Mouse (Mus musculus) forebrain, postnatal 0 days (tissue): ENCODE results near the gene Clcn1. TPM values are rescaled to one million over a fixed set of nuclear protein-coding genes. Genes with fewer than 3 reads are reported as not detected.

ENCODE experiments used
- ATAC-seq: fragments of 200-750 bp; cut with Nextera tagmentation; 2 replicates; pipeline ENCODE4 v1.8.0; 2017; ENCODE audit warnings: mild to moderate bottlenecking, moderate library complexity
- DNase-seq: peaks from one replicate; pipeline ENCODE4 v3.0.0-alpha.2; 2015
- H3K27ac ChIP-seq: fragments of 300-500 bp; sonication (generic); 2 replicates; pipeline ENCODE4 v1.5.1; 2014; ENCODE audit warnings: low read depth, mild to moderate bottlenecking, antibody characterized with exemption, low read length, moderate library complexity, mixed read lengths
- H3K27me3 ChIP-seq: fragments of 300-500 bp; sonication (generic); 2 replicates; pipeline ENCODE4 v1.6.1; 2014; ENCODE audit warnings: mild to moderate bottlenecking, low read length, mixed read lengths; ENCODE audit not compliant: insufficient read depth
- H3K36me3 ChIP-seq: fragments of 300-500 bp; sonication (generic); 2 replicates; pipeline ENCODE4 v1.6.1; 2014; ENCODE audit warnings: mild to moderate bottlenecking, moderate library complexity; ENCODE audit not compliant: insufficient read depth
- H3K4me1 ChIP-seq: fragments of 300-500 bp; sonication (generic); 2 replicates; pipeline ENCODE4 v1.6.1; 2014; ENCODE audit warnings: antibody characterized with exemption; ENCODE audit not compliant: insufficient read depth
- H3K4me2 ChIP-seq: fragments of 300-500 bp; sonication (generic); 2 replicates; pipeline ENCODE4 v1.6.1; 2014; ENCODE audit warnings: low read depth, mild to moderate bottlenecking, moderate library complexity
- H3K4me3 ChIP-seq: fragments of 300-500 bp; sonication (generic); 2 replicates; pipeline ENCODE4 v1.5.1; 2014; ENCODE audit warnings: low read depth, low read length, mixed read lengths
- H3K9ac ChIP-seq: fragments of 300-500 bp; sonication (generic); 2 replicates; pipeline ENCODE4 v1.6.1; 2014; ENCODE audit warnings: mild to moderate bottlenecking
- H3K9me3 ChIP-seq: fragments of 300-500 bp; sonication (generic); 2 replicates; pipeline ENCODE4 v1.6.1; 2016; ENCODE audit warnings: low read length
- CTCF ChIP-seq: sonication (generic); IDR thresholded peaks from 2 replicates; pipeline ENCODE4 v1.5.1; 2016; ENCODE audit warnings: antibody characterized with exemption, control low read depth, low read depth
- WGBS: fragments of 180-500 bp; shearing (Covaris S2); extraction: QIAGEN DNeasy Blood & Tissue Kit; methylation state at CpG from one replicate; pipeline ENCODE4 v1.1.7; 2014; 5-methylcytosine and 5-hydroxymethylcytosine counted together
- polyA plus RNA-seq: library from polyadenylated mRNA; unstranded; fragments of >200 nt; fragmentation: Nextera tagmentation; extraction: Ambion mirVana; gene quantifications from 2 replicates; pipeline ENCODE4 v1.2.1, GENCODE M21; 2015
- total RNA-seq: library from RNA; depleted of rRNA; stranded (reverse); fragments of >200 nt; gene quantifications from 2 replicates; pipeline ENCODE4 v1.2.3, GENCODE M21; 2014; rRNA removed

The Clcn1 gene
- total and polyA plus RNA-seq, 2 experiments from 2014 or later: 0.74 to 3.3 TPM

DNA sequence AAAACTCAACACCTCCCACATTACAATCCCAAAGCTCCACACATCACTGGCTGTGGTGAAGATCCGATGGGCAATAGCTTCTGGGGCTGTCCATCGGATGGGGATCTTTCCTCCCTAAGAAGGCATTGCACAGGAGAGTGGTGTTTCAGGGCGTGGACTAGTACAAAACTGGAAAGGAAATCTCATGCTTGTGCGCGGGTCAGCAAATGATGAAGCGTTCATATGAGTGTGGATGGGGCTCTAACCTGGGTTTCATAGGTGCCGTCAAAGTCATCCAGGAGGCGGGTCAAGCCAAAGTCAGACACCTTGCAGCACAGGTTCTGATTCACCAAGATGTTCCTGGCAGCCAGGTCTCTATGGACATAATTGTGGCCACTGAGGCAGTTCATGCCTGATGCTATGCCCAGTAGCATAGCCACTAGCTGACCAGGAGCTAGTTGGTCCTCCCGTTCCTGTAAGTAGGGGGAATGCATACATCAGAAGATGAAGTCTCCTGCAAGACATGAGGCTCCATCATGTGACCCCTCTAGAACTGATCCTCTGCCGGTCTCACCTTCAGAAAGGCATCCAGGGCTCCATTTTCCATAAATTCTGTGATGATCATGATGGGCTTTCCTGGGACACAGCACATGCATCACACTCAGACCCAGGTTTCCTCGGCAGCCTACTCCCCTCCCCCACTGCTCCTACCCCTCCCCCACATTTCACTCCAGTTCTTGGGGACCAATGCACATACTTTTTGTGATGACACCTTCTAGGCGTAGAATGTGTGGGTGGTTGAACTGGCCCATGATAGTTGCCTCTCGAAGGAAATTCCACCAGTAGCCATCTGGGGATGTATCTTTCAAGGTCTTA lies 74.8 kb downstream of the Clcn1 start:
- Histone ChIP-seq H3K27me3 (no peaks in the 10 kb centered on the region), H3K36me3 (peaks cover 42% of the 10 kb centered on the region), H3K9me3 (no peaks in the 10 kb centered on the region), H3K4me2 (no peak overlapping the region), H3K4me1 (no peaks in the 10 kb centered on the region), H3K4me3 (no peak overlapping the region), H3K27ac (no peak overlapping the region), H3K9ac (no peak overlapping the region)
- ATAC-seq (no peak), DNase-seq (no peak)
- no peak for TF ChIP-seq CTCF
- 94% methylated on average over 13 of the region's 13 CpGs for WGBS

DNA sequence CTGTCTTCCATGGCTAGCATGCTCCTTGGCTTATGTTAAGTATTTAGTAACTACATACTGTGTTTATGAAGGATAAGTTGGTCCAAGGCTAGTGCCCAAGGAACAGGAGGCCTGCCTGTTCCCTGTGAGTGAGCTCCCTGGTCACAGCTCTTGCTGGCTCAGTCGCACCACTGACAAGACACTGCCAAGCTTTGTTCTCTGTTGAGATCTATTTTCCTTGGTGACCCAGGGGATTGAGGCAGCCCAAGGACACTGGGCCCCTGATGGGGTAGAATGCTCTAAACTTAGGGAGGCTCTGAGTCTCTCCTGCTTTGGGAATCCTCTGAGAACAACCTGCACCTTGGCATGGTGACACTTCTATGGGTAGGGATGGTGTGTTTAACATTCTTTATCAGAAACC lies 75.6 kb downstream of the Clcn1 start:
- DNase-seq (no peak), ATAC-seq (no peak)
- H3K4me3 ChIP-seq: no peak overlapping the region
- H3K4me2 ChIP-seq: no peak overlapping the region
- H3K4me1 ChIP-seq: no peaks in the 10 kb centered on the region
- peaks cover 35% of the 10 kb centered on the region for H3K36me3 ChIP-seq
- no peaks in the 10 kb centered on the region for H3K9me3 ChIP-seq
- no peak overlapping the region for H3K27ac ChIP-seq
- H3K9ac ChIP-seq: no peak overlapping the region
- no peak for TF ChIP-seq CTCF
- 68% methylated on average over 1 of the region's 1 CpGs for WGBS
- no peaks in the 10 kb centered on the region for H3K27me3 ChIP-seq

DNA sequence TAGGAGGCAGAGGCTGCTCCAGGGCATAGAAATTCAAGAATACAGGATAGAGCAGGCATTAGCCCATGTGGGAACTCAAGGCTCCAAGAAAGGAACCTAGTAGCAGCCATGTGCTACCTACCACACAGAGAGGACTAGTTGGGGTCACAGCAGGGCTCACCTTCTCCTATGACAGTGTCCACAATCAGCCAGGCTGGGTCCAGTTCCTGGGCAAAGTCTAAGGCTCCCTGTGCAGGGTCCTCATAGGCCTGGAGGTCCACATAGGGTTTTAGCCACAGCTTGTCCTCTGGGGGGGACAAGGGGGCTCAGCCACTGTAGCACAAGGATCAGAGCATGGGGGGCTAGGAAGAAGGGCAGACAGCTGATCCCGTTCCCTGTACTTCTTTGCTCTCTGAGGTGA lies 76.0 kb downstream of the Clcn1 start:
- Histone ChIP-seq H3K27ac (no peak overlapping the region), H3K36me3 (peaks cover 31% of the 10 kb centered on the region), H3K9me3 (no peaks in the 10 kb centered on the region), H3K9ac (no peak overlapping the region), H3K4me3 (no peak overlapping the region), H3K27me3 (no peaks in the 10 kb centered on the region), H3K4me1 (no peaks in the 10 kb centered on the region), H3K4me2 (no peak overlapping the region)
- 68% methylated on average over 1 of the region's 1 CpGs for WGBS
- no peak for ATAC-seq
- DNase-seq: no peak
- TF ChIP-seq CTCF: no peak

DNA sequence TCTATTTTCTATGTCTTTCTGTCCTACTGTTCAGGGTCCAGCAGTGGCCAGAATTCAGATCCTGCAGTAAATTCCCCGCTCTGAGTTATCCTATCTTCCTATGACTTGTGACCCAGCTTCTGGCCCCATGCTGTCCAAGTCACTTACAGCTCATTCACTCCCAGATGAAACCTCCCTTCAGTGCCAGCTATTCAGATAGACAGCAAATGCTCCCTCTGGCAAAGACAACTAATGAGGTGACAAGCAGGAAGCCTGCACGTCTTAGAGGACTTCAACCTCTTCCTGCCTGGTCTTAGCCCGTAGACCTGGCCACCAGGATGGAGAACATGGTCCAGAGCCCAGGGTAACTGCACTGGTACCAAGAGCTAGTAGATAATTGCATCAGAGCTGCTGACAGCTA lies 76.5 kb downstream of the Clcn1 start:
- no peak for TF ChIP-seq CTCF
- H3K27me3 ChIP-seq: no peaks in the 10 kb centered on the region
- DNase-seq (no peak), ATAC-seq (no peak)
- 41% methylated on average over 3 of the region's 3 CpGs for WGBS
- no peak overlapping the region for H3K4me2 ChIP-seq
- no peaks in the 10 kb centered on the region for H3K4me1 ChIP-seq
- H3K36me3 ChIP-seq: peaks cover 27% of the 10 kb centered on the region
- no peak overlapping the region for H3K9ac ChIP-seq
- H3K9me3 ChIP-seq: no peaks in the 10 kb centered on the region
- no peak overlapping the region for H3K4me3 ChIP-seq
- H3K27ac ChIP-seq: no peak overlapping the region

DNA sequence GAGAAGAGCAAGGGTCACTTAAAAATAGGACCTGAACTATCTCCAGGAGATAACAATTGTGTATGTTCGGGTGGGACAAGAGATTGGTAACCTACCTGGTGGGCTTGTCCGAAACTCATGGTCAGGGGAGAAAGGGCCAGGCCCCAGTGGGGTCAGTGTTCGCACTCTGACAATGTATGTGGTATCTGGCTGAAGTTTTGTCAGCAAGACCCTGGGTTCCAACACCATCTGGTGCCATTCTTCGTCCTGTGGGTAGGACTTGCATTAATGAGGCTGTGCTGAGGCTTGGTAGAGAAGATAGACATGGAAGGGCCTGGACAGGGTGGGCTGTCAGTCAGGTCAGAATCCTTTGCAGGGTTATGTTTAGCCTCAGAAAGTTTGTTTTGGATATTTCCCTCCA lies 77.6 kb downstream of the Clcn1 start:
- DNase-seq (no peak), ATAC-seq (no peak)
- Histone ChIP-seq H3K9ac (no peak overlapping the region), H3K9me3 (no peaks in the 10 kb centered on the region), H3K4me2 (no peak overlapping the region), H3K27me3 (no peaks in the 10 kb centered on the region), H3K27ac (no peak overlapping the region), H3K36me3 (peaks cover 19% of the 10 kb centered on the region), H3K4me3 (no peak overlapping the region), H3K4me1 (no peaks in the 10 kb centered on the region)
- 87% methylated on average over 4 of the region's 4 CpGs for WGBS
- no peak for TF ChIP-seq CTCF

DNA sequence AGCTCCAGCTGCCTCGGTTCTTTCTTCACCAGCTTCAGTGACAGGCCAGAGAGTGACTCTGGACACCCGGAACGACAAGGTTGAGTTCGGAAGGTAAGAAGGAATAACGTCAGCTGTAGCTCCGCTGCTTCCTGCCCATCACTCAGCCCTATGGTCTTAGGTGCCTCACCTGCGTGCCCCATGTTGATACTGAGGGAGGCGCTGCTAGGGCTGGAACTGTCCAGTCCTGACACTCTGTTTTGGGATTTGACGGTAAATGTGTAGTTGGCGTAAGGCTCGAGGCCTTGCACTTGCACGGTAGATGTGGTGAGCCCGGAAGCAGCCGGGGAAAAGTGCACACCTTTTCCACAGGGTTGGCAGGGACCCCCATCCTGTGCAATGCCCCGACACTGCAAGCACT lies 78.1 kb downstream of the Clcn1 start:
- no peak for DNase-seq
- Histone ChIP-seq H3K4me2 (no peak overlapping the region), H3K36me3 (peaks cover 17% of the 10 kb centered on the region), H3K9ac (no peak overlapping the region), H3K27ac (no peak overlapping the region), H3K9me3 (no peaks in the 10 kb centered on the region), H3K4me1 (no peaks in the 10 kb centered on the region), H3K27me3 (no peaks in the 10 kb centered on the region), H3K4me3 (no peak overlapping the region)
- ATAC-seq: no peak
- TF ChIP-seq CTCF: no peak
- 92% methylated on average over 15 of the region's 15 CpGs for WGBS

DNA sequence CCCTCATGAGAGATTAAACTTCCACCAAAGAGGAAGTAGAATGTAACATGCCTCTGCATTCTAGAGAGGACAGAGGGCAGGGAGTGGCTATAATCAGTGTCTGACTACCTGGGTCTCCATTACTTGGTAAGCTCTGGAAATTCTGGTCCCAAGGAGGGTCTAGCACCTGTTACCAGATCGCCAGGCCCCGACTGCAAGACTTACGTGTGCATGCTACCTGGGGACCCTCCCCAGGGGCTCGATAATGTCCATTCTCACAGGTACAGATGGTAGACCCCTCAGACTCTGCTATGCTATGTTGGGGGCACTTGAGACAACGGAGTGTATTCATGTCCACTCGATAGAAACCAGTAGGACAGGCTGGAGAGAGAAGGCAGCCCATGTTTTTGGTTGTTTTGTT lies 78.7 kb downstream of the Clcn1 start:
- H3K27ac ChIP-seq: no peak overlapping the region
- H3K36me3 ChIP-seq: peaks cover 12% of the 10 kb centered on the region; the same call in 1 of the 2 replicates
- no peak overlapping the region for H3K9ac ChIP-seq
- no peaks in the 10 kb centered on the region for H3K9me3 ChIP-seq
- no peak for DNase-seq
- H3K4me3 ChIP-seq: no peak overlapping the region
- no peaks in the 10 kb centered on the region for H3K27me3 ChIP-seq
- WGBS: 95% methylated on average over 6 of the region's 6 CpGs
- ATAC-seq: no peak
- no peak for TF ChIP-seq CTCF
- H3K4me1 ChIP-seq: no peaks in the 10 kb centered on the region
- no peak overlapping the region for H3K4me2 ChIP-seq

Other genes with a start within 250 kb of the Clcn1 start
- gene Sva, start 248.3 kb upstream of the Clcn1 start, total RNA-seq: not detected in 2 replicates
- gene Sva, start 248.3 kb upstream of the Clcn1 start, polyA plus RNA-seq: not detected in 2 replicates
- gene Tas2r139, start 145.7 kb upstream of the Clcn1 start, total RNA-seq: not detected in 2 replicates
- gene Tas2r139, start 145.7 kb upstream of the Clcn1 start, polyA plus RNA-seq: not detected in 2 replicates
- not detected in 2 replicates for gene Tas2r144, start 71.4 kb upstream of the Clcn1 start, total RNA-seq
- not detected in 2 replicates for gene Tas2r144, start 71.4 kb upstream of the Clcn1 start, polyA plus RNA-seq
- 6.8 and 7.3 TPM in 2 replicates for gene Gstk1, start 40.8 kb upstream of the Clcn1 start, total RNA-seq
- 9.4 and 9.8 TPM in 2 replicates for gene Gstk1, start 40.8 kb upstream of the Clcn1 start, polyA plus RNA-seq
- not detected in 2 replicates for gene Tmem139, start 24.7 kb upstream of the Clcn1 start, total RNA-seq
- gene Tmem139, start 24.7 kb upstream of the Clcn1 start, polyA plus RNA-seq: 0.24 TPM in 1 of 2 replicates, not detected in the other
- gene Casp2, start 21.7 kb upstream of the Clcn1 start, total RNA-seq: 35.0 and 54.0 TPM in 2 replicates
- 21.3 and 24.7 TPM in 2 replicates for gene Casp2, start 21.7 kb upstream of the Clcn1 start, polyA plus RNA-seq
- gene Fam131b, start 38.0 kb downstream of the Clcn1 start, total RNA-seq: 59.2 and 72.2 TPM in 2 replicates
- gene Fam131b, start 38.0 kb downstream of the Clcn1 start, polyA plus RNA-seq: 5.3 and 5.6 TPM in 2 replicates
- gene Zyx, start 62.9 kb downstream of the Clcn1 start, total RNA-seq: 30.5 and 35.6 TPM in 2 replicates
- gene Zyx, start 62.9 kb downstream of the Clcn1 start, polyA plus RNA-seq: 43.5 and 51.6 TPM in 2 replicates
- 0.62 and 0.86 TPM in 2 replicates for gene Epha1, start 86.6 kb downstream of the Clcn1 start, total RNA-seq
- gene Epha1, start 86.6 kb downstream of the Clcn1 start, polyA plus RNA-seq: 0.20 and 0.67 TPM in 2 replicates
- not detected in 2 replicates for gene Tas2r143, start 113.6 kb downstream of the Clcn1 start, total RNA-seq
- gene Tas2r143, start 113.6 kb downstream of the Clcn1 start, polyA plus RNA-seq: not detected in 2 replicates
- gene Tas2r135, start 118.7 kb downstream of the Clcn1 start, total RNA-seq: 0.77 TPM in 1 of 2 replicates, not detected in the other
- not detected in 2 replicates for gene Tas2r135, start 118.7 kb downstream of the Clcn1 start, polyA plus RNA-seq
- not detected in 2 replicates for gene Tas2r126, start 147.8 kb downstream of the Clcn1 start, total RNA-seq
- not detected in 2 replicates for gene Tas2r126, start 147.8 kb downstream of the Clcn1 start, polyA plus RNA-seq
- not detected in 2 replicates for gene Olfr458, start 178.5 kb downstream of the Clcn1 start, total RNA-seq
- gene Olfr458, start 178.5 kb downstream of the Clcn1 start, polyA plus RNA-seq: not detected in 2 replicates
- not detected in 2 replicates for gene Olfr457, start 189.7 kb downstream of the Clcn1 start, total RNA-seq
- not detected in 2 replicates for gene Olfr457, start 189.7 kb downstream of the Clcn1 start, polyA plus RNA-seq
- gene Olfr456, start 200.5 kb downstream of the Clcn1 start, total RNA-seq: 0.15 TPM in 1 of 2 replicates, not detected in the other
- not detected in 2 replicates for gene Olfr456, start 200.5 kb downstream of the Clcn1 start, polyA plus RNA-seq